Mouse (Mus musculus): ENCODE measurements at regions not wholly inside any gene's neighbourhood (a gene's known extent, or its start where the extent isn't known, plus 50 kb on each side); places are given as distances from the start of the nearest gene placed in this dataset.

GRCm38 (mm10) chr12:77972165-77972564 is 221.9 kb upstream of the Gm6657 start:
- Histone ChIP-seq H3K4me1 (replicated peaks) (no peaks in the 10 kb centered on the region), H3K9me3 (no peaks in the 10 kb centered on the region), H3K27ac (replicated peaks) (no peak overlapping the region), H3K36me3 (no peaks in the 10 kb centered on the region), H3K4me2 (no peak overlapping the region), H3K27me3 (no peaks in the 10 kb centered on the region), H3K9ac (no peak overlapping the region), H3K4me3 (no peak overlapping the region)
- WGBS = 23% methylated on average over 4 of the region's 4 CpGs
- ATAC-seq (ENCODE audit: low FRiP score, low read depth) = no peak

DNA sequence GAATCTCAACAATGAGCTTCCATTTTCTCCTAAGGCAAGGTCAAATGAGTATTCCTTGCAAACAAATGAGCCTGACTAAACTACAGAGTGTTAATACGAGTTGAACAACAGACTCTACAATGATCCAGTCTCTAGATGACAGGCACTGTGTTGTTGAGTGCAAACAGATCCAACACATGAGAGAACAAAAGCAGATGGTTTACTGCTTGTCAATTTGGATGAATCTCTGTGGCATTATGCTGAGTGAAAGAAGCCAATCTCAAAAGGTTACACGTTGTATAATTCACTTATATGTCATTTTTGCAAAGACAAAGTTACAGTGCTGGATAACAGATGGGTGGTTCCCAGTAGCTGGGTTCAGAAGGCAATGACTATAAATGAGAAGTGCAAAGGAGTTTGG is 217.1 kb upstream of the Gm6657 start:
- Histone ChIP-seq H3K4me1 (replicated peaks) (no peaks in the 10 kb centered on the region), H3K9ac (no peak overlapping the region), H3K4me2 (no peak overlapping the region), H3K27ac (replicated peaks) (no peak overlapping the region), H3K36me3 (no peaks in the 10 kb centered on the region), H3K9me3 (no peaks in the 10 kb centered on the region), H3K4me3 (no peak overlapping the region), H3K27me3 (no peaks in the 10 kb centered on the region)
- ATAC-seq (ENCODE audit: low FRiP score, low read depth) = no peak
- WGBS = 71% methylated on average over 2 of the region's 2 CpGs

- WGBS = 79% methylated on average over 8 of the region's 8 CpGs
- no peak overlapping the region for H3K9ac ChIP-seq
- H3K4me1 ChIP-seq (replicated peaks) = no peaks in the 10 kb centered on the region
- H3K27ac ChIP-seq (replicated peaks) = no peak overlapping the region
- H3K36me3 ChIP-seq = no peaks in the 10 kb centered on the region
- no peak for ATAC-seq (ENCODE audit: low FRiP score, low read depth)
- H3K4me3 ChIP-seq = no peak overlapping the region
- no peaks in the 10 kb centered on the region for H3K27me3 ChIP-seq
- no peak overlapping the region for H3K4me2 ChIP-seq
- no peaks in the 10 kb centered on the region for H3K9me3 ChIP-seq
Observed at GRCm38 (mm10) chr12:77986738-77987137, 207.3 kb upstream of the Gm6657 start.

DNA sequence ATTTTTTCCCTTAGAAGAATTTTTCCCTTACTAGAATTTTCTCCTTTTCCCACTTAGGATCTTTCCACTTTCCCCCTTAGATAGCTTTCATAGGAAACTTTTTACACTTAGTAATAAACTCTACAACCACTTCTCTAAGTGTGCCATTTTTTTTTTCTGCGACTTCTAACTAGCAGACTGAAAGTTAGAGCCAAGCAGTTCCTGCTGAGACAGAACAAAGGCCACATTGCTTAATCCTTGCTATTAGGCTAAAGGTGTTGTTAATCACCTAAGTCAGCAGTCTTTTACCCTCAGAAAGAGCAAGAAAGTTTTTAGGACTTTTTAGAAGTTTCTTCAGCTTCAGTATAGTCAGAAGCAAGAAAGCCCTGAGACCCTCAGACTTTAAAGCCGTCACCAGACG is 204.3 kb upstream of the Gm6657 start:
- H3K4me2 ChIP-seq = no peak overlapping the region
- ATAC-seq (ENCODE audit: low FRiP score, low read depth) = no peak
- H3K4me1 ChIP-seq (replicated peaks) = no peaks in the 10 kb centered on the region
- H3K36me3 ChIP-seq = no peaks in the 10 kb centered on the region
- no peaks in the 10 kb centered on the region for H3K27me3 ChIP-seq
- 40% methylated on average over 3 of the region's 3 CpGs for WGBS
- no peak overlapping the region for H3K9ac ChIP-seq
- H3K4me3 ChIP-seq = no peak overlapping the region
- no peak overlapping the region for H3K27ac ChIP-seq (replicated peaks)
- no peaks in the 10 kb centered on the region for H3K9me3 ChIP-seq

DNA sequence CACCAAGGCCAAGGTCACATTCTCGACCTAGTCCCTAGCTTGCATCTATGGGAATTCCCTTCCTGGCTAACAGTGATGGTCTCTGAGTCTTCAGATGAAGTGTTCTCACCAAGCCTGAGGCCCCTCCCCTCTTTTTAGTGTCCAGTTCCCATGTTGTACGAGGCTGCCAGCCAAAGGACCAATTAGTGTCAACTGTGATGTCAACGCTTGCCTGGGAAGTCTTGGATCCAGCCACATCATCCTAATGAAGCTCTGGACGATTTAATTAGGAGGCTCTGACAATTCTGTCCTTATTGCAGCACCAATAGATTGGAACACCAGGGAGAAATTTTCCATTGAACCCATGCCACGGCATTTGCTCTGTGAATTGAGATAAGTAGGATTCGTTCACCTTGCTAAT is 202.4 kb upstream of the Gm6657 start:
- ATAC-seq (ENCODE audit: low FRiP score, low read depth) = peak; percentile 45; the same call in 1 of the 2 replicates
- no peaks in the 10 kb centered on the region for H3K4me1 ChIP-seq (replicated peaks)
- H3K9ac ChIP-seq = no peak overlapping the region
- no peaks in the 10 kb centered on the region for H3K27me3 ChIP-seq
- 57% methylated on average over 6 of the region's 6 CpGs for WGBS
- H3K4me2 ChIP-seq = no peak overlapping the region
- H3K4me3 ChIP-seq = no peak overlapping the region
- H3K27ac ChIP-seq (replicated peaks) = no peak overlapping the region
- no peaks in the 10 kb centered on the region for H3K36me3 ChIP-seq
- no peaks in the 10 kb centered on the region for H3K9me3 ChIP-seq

DNA sequence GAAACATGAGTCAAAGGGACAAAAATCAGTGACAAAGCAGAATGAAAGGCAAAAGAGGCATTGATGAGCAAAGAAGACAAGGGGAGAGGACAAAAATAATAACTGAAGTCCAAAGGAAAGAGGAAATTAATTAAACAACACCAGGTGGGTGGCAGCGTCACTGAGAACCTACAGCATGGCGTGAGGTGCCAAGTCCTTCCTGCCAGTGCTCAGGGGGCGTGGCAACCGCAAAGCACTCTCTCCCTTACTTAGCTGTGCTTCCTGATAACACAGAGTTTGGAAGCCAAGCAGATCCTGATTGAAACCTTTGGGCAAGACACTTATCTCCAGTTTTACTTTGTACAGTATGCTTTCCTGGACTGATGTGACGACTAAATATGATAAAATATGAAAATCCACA is 199.9 kb upstream of the Gm6657 start:
- no peaks in the 10 kb centered on the region for H3K36me3 ChIP-seq
- no peak overlapping the region for H3K9ac ChIP-seq
- H3K4me1 ChIP-seq (replicated peaks) = no peaks in the 10 kb centered on the region
- no peaks in the 10 kb centered on the region for H3K27me3 ChIP-seq
- no peak overlapping the region for H3K4me3 ChIP-seq
- H3K9me3 ChIP-seq = no peaks in the 10 kb centered on the region
- ATAC-seq (ENCODE audit: low FRiP score, low read depth) = no peak
- 87% methylated on average over 5 of the region's 5 CpGs for WGBS
- no peak overlapping the region for H3K4me2 ChIP-seq
- H3K27ac ChIP-seq (replicated peaks) = no peak overlapping the region

DNA sequence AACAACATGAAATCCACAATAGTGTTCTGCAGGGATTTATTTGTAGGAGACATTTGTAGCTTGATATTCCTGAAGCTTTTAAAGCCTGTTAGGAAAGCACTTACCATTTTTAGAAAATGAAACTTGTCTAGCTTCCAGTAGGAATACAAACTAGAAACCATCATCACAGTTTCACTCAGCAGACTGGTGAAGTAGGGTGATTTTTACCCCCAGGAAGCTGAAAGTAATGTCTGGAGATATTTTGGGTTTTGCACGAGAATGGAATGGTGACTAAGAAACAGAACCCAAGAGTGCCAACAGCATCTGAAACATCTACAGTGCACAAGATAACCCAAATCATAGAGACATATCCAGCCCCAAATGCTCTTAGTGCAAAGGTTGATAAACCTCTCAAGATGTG is 196.1 kb upstream of the Gm6657 start:
- Histone ChIP-seq H3K9ac (no peak overlapping the region), H3K27ac (replicated peaks) (no peak overlapping the region), H3K4me2 (no peak overlapping the region), H3K36me3 (no peaks in the 10 kb centered on the region), H3K4me3 (no peak overlapping the region), H3K27me3 (no peaks in the 10 kb centered on the region), H3K9me3 (no peaks in the 10 kb centered on the region), H3K4me1 (replicated peaks) (no peaks in the 10 kb centered on the region)
- ATAC-seq (ENCODE audit: low FRiP score, low read depth) = no peak
- 95% methylated on average over 1 of the region's 1 CpGs for WGBS

DNA sequence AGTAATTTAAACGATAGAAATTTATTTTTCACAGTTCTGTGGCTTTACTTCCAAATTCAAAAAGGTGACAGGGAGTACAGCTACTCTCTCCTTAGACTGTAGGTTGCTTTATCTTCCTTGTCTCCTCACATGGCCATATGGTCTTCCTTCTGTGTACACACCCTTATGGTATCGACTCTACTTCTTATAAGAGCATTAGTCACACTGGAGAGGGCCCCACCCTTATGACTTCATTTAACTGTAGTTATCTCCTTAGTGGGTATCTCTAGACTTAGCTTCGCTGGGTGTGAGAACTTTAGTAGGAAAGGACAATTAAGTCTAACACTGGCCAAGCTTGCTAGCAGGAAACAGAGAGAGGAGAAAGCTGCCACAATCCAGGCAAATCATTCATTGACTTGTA is 193.6 kb upstream of the Gm6657 start:
- Histone ChIP-seq H3K27ac (replicated peaks) (no peak overlapping the region), H3K9me3 (no peaks in the 10 kb centered on the region), H3K4me1 (replicated peaks) (no peaks in the 10 kb centered on the region), H3K9ac (no peak overlapping the region), H3K36me3 (no peaks in the 10 kb centered on the region), H3K4me2 (no peak overlapping the region), H3K4me3 (no peak overlapping the region), H3K27me3 (no peaks in the 10 kb centered on the region)
- 84% methylated on average over 3 of the region's 3 CpGs for WGBS
- no peak for ATAC-seq (ENCODE audit: low FRiP score, low read depth)

GRCm38 (mm10) chr12:78001846-78002245 is 192.2 kb upstream of the Gm6657 start:
- H3K9me3 ChIP-seq = no peaks in the 10 kb centered on the region
- H3K36me3 ChIP-seq = no peaks in the 10 kb centered on the region

GRCm38 (mm10) chr12:78033766-78034165 is 160.3 kb upstream of the Gm6657 start:
- Histone ChIP-seq H3K36me3 (no peaks in the 10 kb centered on the region), H3K4me2 (no peak overlapping the region), H3K4me3 (no peak overlapping the region), H3K4me1 (replicated peaks) (no peaks in the 10 kb centered on the region), H3K9ac (no peak overlapping the region), H3K9me3 (no peaks in the 10 kb centered on the region), H3K27me3 (no peaks in the 10 kb centered on the region), H3K27ac (replicated peaks) (no peak overlapping the region)
- no peak for ATAC-seq (ENCODE audit: low FRiP score, low read depth)

More at GRCm38 (mm10) chr12:78001846-78002245, 192.2 kb upstream of the Gm6657 start:
- Histone ChIP-seq H3K9ac (no peak overlapping the region), H3K27me3 (no peaks in the 10 kb centered on the region), H3K27ac (replicated peaks) (no peak overlapping the region), H3K4me3 (no peak overlapping the region), H3K4me2 (no peak overlapping the region), H3K4me1 (replicated peaks) (no peaks in the 10 kb centered on the region)
- peak; percentile 54; the same call in 1 of the 2 replicates for ATAC-seq (ENCODE audit: low FRiP score, low read depth)
- 63% methylated on average over 9 of the region's 9 CpGs for WGBS

GRCm38 (mm10) chr12:78046582-78046981 is 147.5 kb upstream of the Gm6657 start:
- no peak for ATAC-seq (ENCODE audit: low FRiP score, low read depth)

DNA sequence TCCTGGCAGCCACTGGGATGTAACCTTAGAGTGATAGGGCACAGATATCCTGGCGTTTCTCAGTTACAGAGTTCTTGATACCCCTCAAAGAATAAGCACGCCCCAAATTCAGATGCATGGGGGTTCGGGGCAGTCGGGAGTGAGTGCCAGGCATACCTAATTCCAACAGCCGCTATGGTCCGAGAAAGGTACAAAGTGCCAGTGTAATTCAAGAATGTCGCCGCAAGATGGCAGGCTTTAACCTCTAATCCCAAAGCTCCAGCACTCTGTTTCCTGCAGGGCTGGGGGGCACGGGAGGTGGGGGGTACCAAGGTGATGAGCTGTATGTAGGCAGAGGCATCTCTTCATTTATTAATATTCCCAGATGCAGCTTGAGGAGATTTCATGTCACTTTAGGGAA is 138.1 kb upstream of the Gm6657 start:
- Histone ChIP-seq H3K36me3 (no peaks in the 10 kb centered on the region), H3K4me3 (peak overlapping the region; percentile 19; the same call in 1 of the 2 replicates), H3K27me3 (no peaks in the 10 kb centered on the region), H3K27ac (replicated peaks) (no peak overlapping the region), H3K4me1 (replicated peaks) (peaks cover 8% of the 10 kb centered on the region), H3K9me3 (no peaks in the 10 kb centered on the region), H3K4me2 (peak overlapping the region; percentile 59), H3K9ac (peak overlapping the region; percentile 23; the same call in 1 of the 2 replicates)
- WGBS = under 1% methylated on average over 9 of the region's 9 CpGs
- ATAC-seq (ENCODE audit: low FRiP score, low read depth) = no peak

More at GRCm38 (mm10) chr12:78046582-78046981, 147.5 kb upstream of the Gm6657 start:
- Histone ChIP-seq H3K27me3 (no peaks in the 10 kb centered on the region), H3K27ac (replicated peaks) (no peak overlapping the region), H3K9ac (no peak overlapping the region), H3K36me3 (no peaks in the 10 kb centered on the region), H3K4me1 (replicated peaks) (no peaks in the 10 kb centered on the region), H3K9me3 (no peaks in the 10 kb centered on the region), H3K4me3 (no peak overlapping the region), H3K4me2 (no peak overlapping the region)
- 83% methylated on average over 4 of the region's 4 CpGs for WGBS

- Histone ChIP-seq H3K9me3 (no peaks in the 10 kb centered on the region), H3K27me3 (no peaks in the 10 kb centered on the region)
- ATAC-seq (ENCODE audit: low FRiP score, low read depth) = no peak
Observed at GRCm38 (mm10) chr12:78057166-78057565, 136.9 kb upstream of the Gm6657 start.

More at GRCm38 (mm10) chr12:78057166-78057565, 136.9 kb upstream of the Gm6657 start:
- no peaks in the 10 kb centered on the region for H3K36me3 ChIP-seq
- no peak overlapping the region for H3K4me3 ChIP-seq
- peaks cover 8% of the 10 kb centered on the region for H3K4me1 ChIP-seq (replicated peaks)
- 55% methylated on average over 3 of the region's 3 CpGs for WGBS
- no peak overlapping the region for H3K9ac ChIP-seq
- H3K27ac ChIP-seq (replicated peaks) = no peak overlapping the region
- H3K4me2 ChIP-seq = no peak overlapping the region
